In the genomic region with DNA sequence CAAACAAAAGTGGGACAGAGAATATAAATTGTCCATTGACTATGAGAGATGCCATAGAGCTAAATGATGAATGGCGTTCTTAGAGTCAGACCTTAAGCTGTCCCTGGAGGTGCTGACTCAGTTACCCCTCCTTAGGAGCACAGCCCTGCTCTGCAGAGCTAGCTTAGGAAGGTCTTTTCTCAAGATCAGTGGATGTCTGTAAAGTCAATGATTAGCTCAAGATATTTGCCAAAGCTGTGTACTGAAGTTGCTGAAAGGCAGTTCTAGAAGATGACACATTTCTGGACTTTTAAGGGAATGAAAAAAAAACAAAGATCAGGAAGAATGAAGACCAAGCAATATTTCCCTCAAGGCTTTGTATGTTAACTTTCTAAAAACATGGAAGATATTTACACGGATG, we compare ENCODE assay signal across 21 mouse cellular contexts. TPM values are rescaled to one million over a fixed set of nuclear protein-coding genes. Genes with fewer than 3 reads are reported as not detected.
DNase-seq lines count a peak whose midpoint lies in the region; ATAC-seq lines count a peak whose summit lies in the region.
"Had no signal": no experiment of that assay in that cellular context is flagged by ENCODE, and none has a peak within 500 bp of the region (broad histone marks: within the 10 kb centered on the region; RNA-seq: fewer than 3 reads in every experiment).

No protein-coding gene starts in this region.

- no peak overlapping the region for H3K9ac ChIP-seq in kidney, embryonic 15.5 days
- H3K9ac ChIP-seq: embryonic facial prominence, embryonic 12.5 days; forebrain, embryonic 13.5 days; forebrain, embryonic 15.5 days had no signal

- no peaks in the 10 kb centered on the region for H3K27me3 ChIP-seq in kidney, embryonic 15.5 days
- H3K27me3 ChIP-seq: CH12.LX; embryonic facial prominence, embryonic 12.5 days; forebrain, embryonic 13.5 days; forebrain, embryonic 15.5 days; Patski had no signal

- H3K36me3 ChIP-seq in kidney, embryonic 15.5 days = no peaks in the 10 kb centered on the region
- H3K36me3 ChIP-seq: embryonic facial prominence, embryonic 10.5 days; embryonic facial prominence, embryonic 12.5 days had no signal

- no peak overlapping the region for H3K4me2 ChIP-seq in kidney, embryonic 15.5 days
- H3K4me2 ChIP-seq: embryonic facial prominence, embryonic 12.5 days; forebrain, embryonic 13.5 days; forebrain, embryonic 15.5 days had no signal

- DNase-seq in kidney, adult 11 months = peak; percentile 11
- DNase-seq in kidney, adult 9 months = peak; percentile 54
- DNase-seq in kidney, postnatal 10 days = no peak
- peak; percentile 7 for DNase-seq in yolk sac, embryonic 10.5 days (ENCODE audit: low spot score)
- DNase-seq: adrenal gland, adult 8-10 months; adrenal gland, postnatal 14 days; adrenal gland, postnatal 36 days; B cell, adult 2 months; cerebellum, adult 11-12 months; cerebellum, adult 2 months; cerebellum, postnatal 25 days had no signal

- ATAC-seq in kidney, embryonic 15.5 days (replicated peaks; ENCODE audit: low FRiP score) = no peak
- ATAC-seq: activated CD4-positive, CD25-positive, alpha-beta regulatory T cell, adult 4 months; CD4-positive, CD25-positive, alpha-beta regulatory T cell, adult 4 months; forebrain, embryonic 13.5 days; forebrain, embryonic 15.5 days; Patski had no signal

- H3K9me3 ChIP-seq in kidney, embryonic 15.5 days (replicated peaks) = no peaks in the 10 kb centered on the region
- H3K9me3 ChIP-seq: embryonic facial prominence, embryonic 10.5 days; embryonic facial prominence, embryonic 12.5 days; forebrain, embryonic 13.5 days; forebrain, embryonic 15.5 days; G1E had no signal

- 88% methylated on average over 2 of the region's 2 CpGs for WGBS in kidney, embryonic 15.5 days

- H3K4me1 ChIP-seq in kidney, embryonic 15.5 days = no peaks in the 10 kb centered on the region
- H3K4me1 ChIP-seq: embryonic facial prominence, embryonic 10.5 days; embryonic facial prominence, embryonic 12.5 days; forebrain, embryonic 13.5 days; forebrain, embryonic 15.5 days had no signal

- no peak overlapping the region for H3K27ac ChIP-seq in kidney, embryonic 15.5 days
- H3K27ac ChIP-seq: embryonic facial prominence, embryonic 10.5 days; embryonic facial prominence, embryonic 12.5 days; forebrain, embryonic 13.5 days; forebrain, embryonic 15.5 days had no signal

- H3K4me3 ChIP-seq in kidney, embryonic 15.5 days (replicated peaks) = no peak overlapping the region
- H3K4me3 ChIP-seq: embryonic facial prominence, embryonic 10.5 days; embryonic facial prominence, embryonic 12.5 days; forebrain, embryonic 13.5 days; forebrain, embryonic 15.5 days had no signal

RNA-seq across cellular contexts. Expression of a gene that starts 50.3 kb away (rescaled TPM):
- polyA plus RNA-seq in kidney, embryonic 15.5 days (2015; fragmentation: Nextera tagmentation; extraction: Ambion mirVana) = 27.6 and 27.7 TPM in 2 replicates
